Mouse (Mus musculus): ENCODE data around the gene Kcnb1. TPM values are rescaled to one million over a fixed set of nuclear protein-coding genes. Genes with fewer than 3 reads are reported as not detected.
A peak's percentile ranks its signal among the peaks of the same experiment; 100 is the strongest.

Gene Kcnb1
- polyA plus RNA-seq, 1 experiment from 2014 or later: 2.5 TPM

GRCm38 (mm10) chr2:167127404-167127803 is 62.6 kb downstream of the Kcnb1 start:
- Histone ChIP-seq H3K9me3 (ENCODE audit: control insufficient read depth, low read depth, low read length) (no peaks in the 10 kb centered on the region), H3K36me3 (ENCODE audit: control insufficient read depth, insufficient read depth, low read length) (no peaks in the 10 kb centered on the region), H3K27ac (ENCODE audit: low read length) (no peak overlapping the region), H3K4me3 (ENCODE audit: low read depth, low read length) (no peak overlapping the region), H3K4me1 (ENCODE audit: control insufficient read depth, insufficient read depth, low read length) (peaks cover 32% of the 10 kb centered on the region), H3K9ac (replicated peaks; ENCODE audit: low read depth, low read length) (no peak overlapping the region), H3K4me2 (replicated peaks; ENCODE audit: low read depth, low read length) (no peak overlapping the region), H3K27me3 (ENCODE audit: control insufficient read depth, insufficient read depth, low read length) (no peaks in the 10 kb centered on the region)
- 78% methylated on average over 5 of the region's 5 CpGs for WGBS
- ATAC-seq (ENCODE audit: insufficient number of reproducible peaks, insufficient read depth, low FRiP score, low read depth): no peak

GRCm38 (mm10) chr2:167125781-167126180 is 64.2 kb downstream of the Kcnb1 start:
- Histone ChIP-seq H3K9me3 (ENCODE audit: control insufficient read depth, low read depth, low read length) (no peaks in the 10 kb centered on the region), H3K36me3 (ENCODE audit: control insufficient read depth, insufficient read depth, low read length) (no peaks in the 10 kb centered on the region), H3K9ac (replicated peaks; ENCODE audit: low read depth, low read length) (no peak overlapping the region), H3K27ac (ENCODE audit: low read length) (no peak overlapping the region), H3K27me3 (ENCODE audit: control insufficient read depth, insufficient read depth, low read length) (no peaks in the 10 kb centered on the region), H3K4me2 (replicated peaks; ENCODE audit: low read depth, low read length) (no peak overlapping the region), H3K4me3 (ENCODE audit: low read depth, low read length) (no peak overlapping the region), H3K4me1 (ENCODE audit: control insufficient read depth, insufficient read depth, low read length) (peaks cover 32% of the 10 kb centered on the region)
- 71% methylated on average over 4 of the region's 4 CpGs for WGBS
- no peak for ATAC-seq (ENCODE audit: insufficient number of reproducible peaks, insufficient read depth, low FRiP score, low read depth)

DNA sequence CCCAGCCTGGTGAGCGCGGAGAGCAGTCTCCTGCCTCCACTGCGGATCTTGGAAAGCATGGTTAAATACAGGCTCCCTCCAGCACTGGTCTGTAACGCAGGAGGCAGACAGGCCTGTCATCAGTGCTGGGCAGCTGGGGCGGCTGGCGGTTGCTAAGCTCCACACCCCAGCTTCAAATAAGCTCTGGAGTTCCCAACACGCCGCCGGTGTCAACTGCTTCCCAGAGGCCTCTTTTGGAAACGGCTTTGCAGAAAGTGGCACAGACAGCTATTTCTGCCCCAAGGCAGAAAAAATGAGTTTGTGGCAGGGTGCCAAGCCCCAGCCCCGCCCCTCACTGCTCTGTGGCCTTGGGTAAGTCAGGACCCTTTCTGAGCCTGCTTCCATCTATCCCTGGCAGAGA is 66.0 kb downstream of the Kcnb1 start:
- Histone ChIP-seq H3K27me3 (ENCODE audit: control insufficient read depth, insufficient read depth, low read length) (no peaks in the 10 kb centered on the region), H3K36me3 (ENCODE audit: control insufficient read depth, insufficient read depth, low read length) (no peaks in the 10 kb centered on the region), H3K9ac (replicated peaks; ENCODE audit: low read depth, low read length) (no peak overlapping the region), H3K4me1 (ENCODE audit: control insufficient read depth, insufficient read depth, low read length) (peaks cover 19% of the 10 kb centered on the region), H3K4me3 (ENCODE audit: low read depth, low read length) (no peak overlapping the region), H3K27ac (ENCODE audit: low read length) (0 out of 2 replicates have a peak overlapping the region, but pooled peaks have one; percentile 2), H3K4me2 (replicated peaks; ENCODE audit: low read depth, low read length) (no peak overlapping the region), H3K9me3 (ENCODE audit: control insufficient read depth, low read depth, low read length) (no peaks in the 10 kb centered on the region)
- WGBS: 38% methylated on average over 11 of the region's 11 CpGs
- no peak for ATAC-seq (ENCODE audit: insufficient number of reproducible peaks, insufficient read depth, low FRiP score, low read depth)

DNA sequence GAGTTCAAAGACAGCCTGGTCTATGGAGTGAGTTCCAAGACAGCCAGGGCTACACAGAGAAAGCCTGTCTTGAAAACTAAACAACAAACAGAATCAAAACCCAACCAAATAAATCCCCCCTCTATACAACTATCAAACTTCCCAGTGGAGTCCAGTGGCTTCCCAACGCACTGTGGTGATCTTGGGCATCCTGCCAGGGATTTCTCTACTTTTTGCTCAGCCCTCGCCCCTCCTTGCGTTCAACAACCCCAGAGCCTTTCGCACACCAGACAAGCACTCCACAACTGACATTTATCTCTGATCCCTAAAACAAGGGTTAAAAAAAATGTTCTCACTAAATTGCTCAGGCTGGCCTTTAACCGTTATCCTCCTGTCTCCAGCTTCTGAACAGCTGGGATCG is 67.2 kb downstream of the Kcnb1 start:
- peaks cover 11% of the 10 kb centered on the region; the same call in 1 of the 2 replicates for H3K4me1 ChIP-seq (ENCODE audit: control insufficient read depth, insufficient read depth, low read length)
- no peak overlapping the region for H3K4me3 ChIP-seq (ENCODE audit: low read depth, low read length)
- no peak for ATAC-seq (ENCODE audit: insufficient number of reproducible peaks, insufficient read depth, low FRiP score, low read depth)
- H3K27ac ChIP-seq (ENCODE audit: low read length): no peak overlapping the region
- no peaks in the 10 kb centered on the region for H3K36me3 ChIP-seq (ENCODE audit: control insufficient read depth, insufficient read depth, low read length)
- no peak overlapping the region for H3K9ac ChIP-seq (replicated peaks; ENCODE audit: low read depth, low read length)
- no peaks in the 10 kb centered on the region for H3K27me3 ChIP-seq (ENCODE audit: control insufficient read depth, insufficient read depth, low read length)
- H3K9me3 ChIP-seq (ENCODE audit: control insufficient read depth, low read depth, low read length): no peaks in the 10 kb centered on the region
- WGBS: 43% methylated on average over 6 of the region's 6 CpGs
- H3K4me2 ChIP-seq (replicated peaks; ENCODE audit: low read depth, low read length): no peak overlapping the region

DNA sequence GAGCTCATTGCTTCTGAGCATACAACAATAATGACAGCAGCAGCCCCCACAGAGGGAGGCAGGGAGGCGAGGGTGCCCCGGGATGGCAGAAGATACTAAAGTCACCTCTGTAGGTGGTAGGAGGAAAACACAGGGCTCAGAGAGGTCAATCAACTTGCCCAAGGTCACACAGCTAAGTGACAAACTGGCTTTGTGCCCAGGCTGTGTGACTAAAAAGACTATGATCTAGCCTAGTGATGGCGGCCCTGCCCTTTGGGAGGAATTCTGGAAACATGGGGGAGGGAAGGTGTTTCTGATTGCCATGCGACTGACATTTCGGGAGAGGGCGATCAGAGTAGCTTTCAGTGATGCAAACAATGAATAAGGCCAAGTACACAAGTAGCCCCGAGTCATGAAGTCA is 68.0 kb downstream of the Kcnb1 start:
- H3K36me3 ChIP-seq (ENCODE audit: control insufficient read depth, insufficient read depth, low read length): no peaks in the 10 kb centered on the region
- H3K4me3 ChIP-seq (ENCODE audit: low read depth, low read length): no peak overlapping the region
- 80% methylated on average over 7 of the region's 7 CpGs for WGBS
- ATAC-seq (ENCODE audit: insufficient number of reproducible peaks, insufficient read depth, low FRiP score, low read depth): no peak
- H3K27ac ChIP-seq (ENCODE audit: low read length): no peak overlapping the region
- H3K4me1 ChIP-seq (ENCODE audit: control insufficient read depth, insufficient read depth, low read length): peaks cover 11% of the 10 kb centered on the region; the same call in 1 of the 2 replicates
- no peaks in the 10 kb centered on the region for H3K9me3 ChIP-seq (ENCODE audit: control insufficient read depth, low read depth, low read length)
- H3K9ac ChIP-seq (replicated peaks; ENCODE audit: low read depth, low read length): no peak overlapping the region
- H3K27me3 ChIP-seq (ENCODE audit: control insufficient read depth, insufficient read depth, low read length): no peaks in the 10 kb centered on the region
- H3K4me2 ChIP-seq (replicated peaks; ENCODE audit: low read depth, low read length): no peak overlapping the region

DNA sequence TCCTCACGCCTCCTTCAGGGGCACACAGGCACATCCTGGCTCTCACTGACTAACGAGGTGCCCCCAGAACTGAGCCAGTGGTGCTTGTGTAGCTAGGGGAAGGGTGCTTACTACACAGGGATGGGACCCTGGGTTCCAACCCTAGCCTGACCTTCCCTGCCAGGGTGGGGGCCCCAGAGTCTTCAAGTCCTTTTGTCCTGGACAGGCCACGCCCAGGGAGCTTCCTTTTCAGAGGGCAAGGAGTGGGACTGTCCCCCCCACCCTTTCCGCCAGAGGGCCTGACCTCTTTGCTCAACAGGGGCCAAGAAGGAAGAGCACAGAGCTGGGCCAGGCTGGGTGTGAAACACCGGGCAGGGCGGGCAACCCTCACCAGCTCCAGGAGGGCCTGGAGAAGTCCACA is 68.7 kb downstream of the Kcnb1 start:
- WGBS: 76% methylated on average over 6 of the region's 6 CpGs
- H3K36me3 ChIP-seq (ENCODE audit: control insufficient read depth, insufficient read depth, low read length): no peaks in the 10 kb centered on the region
- no peak overlapping the region for H3K27ac ChIP-seq (ENCODE audit: low read length)
- H3K9ac ChIP-seq (replicated peaks; ENCODE audit: low read depth, low read length): no peak overlapping the region
- no peaks in the 10 kb centered on the region for H3K9me3 ChIP-seq (ENCODE audit: control insufficient read depth, low read depth, low read length)
- H3K4me1 ChIP-seq (ENCODE audit: control insufficient read depth, insufficient read depth, low read length): peaks cover 11% of the 10 kb centered on the region; the same call in 1 of the 2 replicates
- H3K27me3 ChIP-seq (ENCODE audit: control insufficient read depth, insufficient read depth, low read length): no peaks in the 10 kb centered on the region
- no peak overlapping the region for H3K4me3 ChIP-seq (ENCODE audit: low read depth, low read length)
- no peak overlapping the region for H3K4me2 ChIP-seq (replicated peaks; ENCODE audit: low read depth, low read length)
- ATAC-seq (ENCODE audit: insufficient number of reproducible peaks, insufficient read depth, low FRiP score, low read depth): peak; percentile 64; the same call in 1 of the 2 replicates

DNA sequence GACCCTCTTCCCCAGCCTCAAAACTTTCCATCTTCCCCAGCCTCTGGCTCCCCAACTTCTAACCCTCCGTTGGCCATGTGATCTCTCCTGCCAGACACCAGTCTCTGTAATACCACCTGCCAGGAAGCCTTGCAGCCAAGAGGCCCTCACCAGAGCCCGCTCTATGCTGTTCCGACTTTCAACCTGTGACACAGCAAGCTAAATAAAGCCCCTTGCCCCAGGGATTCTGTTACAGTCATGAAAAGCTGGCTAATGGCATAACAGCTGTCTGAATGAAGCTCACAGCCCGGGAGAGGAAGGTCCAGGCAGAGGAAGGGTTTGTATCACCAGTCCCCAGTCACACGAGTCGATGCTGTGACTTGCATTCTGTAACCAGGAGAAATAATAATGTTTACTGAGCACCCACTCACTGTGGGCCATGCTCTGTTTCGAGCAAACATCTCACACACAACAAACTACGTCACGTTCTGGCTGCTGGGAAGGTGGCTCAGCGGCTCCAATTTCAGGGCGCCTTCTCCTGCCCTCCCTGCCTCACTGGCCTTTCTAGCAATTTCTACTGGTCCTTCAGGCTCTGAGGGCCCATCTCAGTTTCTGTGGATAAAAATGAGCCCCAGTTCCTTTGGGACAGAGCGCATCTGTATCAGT is 69.6 kb downstream of the Kcnb1 start:
- 71% methylated on average over 12 of the region's 12 CpGs for WGBS
- no peak overlapping the region for H3K4me2 ChIP-seq (replicated peaks; ENCODE audit: low read depth, low read length)
- no peak overlapping the region for H3K9ac ChIP-seq (replicated peaks; ENCODE audit: low read depth, low read length)
- no peaks in the 10 kb centered on the region for H3K27me3 ChIP-seq (ENCODE audit: control insufficient read depth, insufficient read depth, low read length)
- H3K27ac ChIP-seq (ENCODE audit: low read length): no peak overlapping the region
- no peaks in the 10 kb centered on the region for H3K36me3 ChIP-seq (ENCODE audit: control insufficient read depth, insufficient read depth, low read length)
- H3K4me1 ChIP-seq (ENCODE audit: control insufficient read depth, insufficient read depth, low read length): peaks cover 11% of the 10 kb centered on the region; the same call in 1 of the 2 replicates
- H3K9me3 ChIP-seq (ENCODE audit: control insufficient read depth, low read depth, low read length): no peaks in the 10 kb centered on the region
- no peak for ATAC-seq (ENCODE audit: insufficient number of reproducible peaks, insufficient read depth, low FRiP score, low read depth)
- no peak overlapping the region for H3K4me3 ChIP-seq (ENCODE audit: low read depth, low read length)

- H3K9me3 ChIP-seq (ENCODE audit: control insufficient read depth, low read depth, low read length): no peaks in the 10 kb centered on the region
- H3K36me3 ChIP-seq (ENCODE audit: control insufficient read depth, insufficient read depth, low read length): no peaks in the 10 kb centered on the region
- no peak overlapping the region for H3K4me2 ChIP-seq (replicated peaks; ENCODE audit: low read depth, low read length)
- H3K9ac ChIP-seq (replicated peaks; ENCODE audit: low read depth, low read length): no peak overlapping the region
- no peaks in the 10 kb centered on the region for H3K27me3 ChIP-seq (ENCODE audit: control insufficient read depth, insufficient read depth, low read length)
- H3K4me3 ChIP-seq (ENCODE audit: low read depth, low read length): no peak overlapping the region
- no peaks in the 10 kb centered on the region; the same call in 1 of the 2 replicates for H3K4me1 ChIP-seq (ENCODE audit: control insufficient read depth, insufficient read depth, low read length)
- WGBS: 62% methylated on average over 10 of the region's 10 CpGs
- no peak overlapping the region for H3K27ac ChIP-seq (ENCODE audit: low read length)
- no peak for ATAC-seq (ENCODE audit: insufficient number of reproducible peaks, insufficient read depth, low FRiP score, low read depth)
These were observed 71.9 kb downstream of the Kcnb1 start for GRCm38 (mm10) chr2:167118046-167118445.

- no peak overlapping the region for H3K4me2 ChIP-seq (replicated peaks; ENCODE audit: low read depth, low read length)
- ATAC-seq (ENCODE audit: insufficient number of reproducible peaks, insufficient read depth, low FRiP score, low read depth): peak; percentile 64; the same call in 1 of the 2 replicates
- no peak overlapping the region for H3K9ac ChIP-seq (replicated peaks; ENCODE audit: low read depth, low read length)
- no peak overlapping the region for H3K27ac ChIP-seq (ENCODE audit: low read length)
- H3K4me1 ChIP-seq (ENCODE audit: control insufficient read depth, insufficient read depth, low read length): no peaks in the 10 kb centered on the region
- H3K9me3 ChIP-seq (ENCODE audit: control insufficient read depth, low read depth, low read length): no peaks in the 10 kb centered on the region
- 37% methylated on average over 6 of the region's 6 CpGs for WGBS
- no peaks in the 10 kb centered on the region for H3K36me3 ChIP-seq (ENCODE audit: control insufficient read depth, insufficient read depth, low read length)
- no peak overlapping the region for H3K4me3 ChIP-seq (ENCODE audit: low read depth, low read length)
- no peaks in the 10 kb centered on the region for H3K27me3 ChIP-seq (ENCODE audit: control insufficient read depth, insufficient read depth, low read length)
These were observed 77.2 kb downstream of the Kcnb1 start for GRCm38 (mm10) chr2:167112737-167113136.

Measured in stomach, embryonic 14.5 days (tissue).